Mouse (Mus musculus): ENCODE measurements at regions not wholly inside any gene's neighbourhood (a gene's known extent, or its start where the extent isn't known, plus 50 kb on each side); places are given as distances from the start of the nearest gene placed in this dataset.
"Not testable (repeated sequence)": the region's sequence is repeated elsewhere in the genome, so short reads cannot be mapped to it uniquely, and the experiment has no call there.

- ATAC-seq (ENCODE audit: extremely low read depth, insufficient number of reproducible peaks, low FRiP score, poor library complexity, severe bottlenecking) (no peak), DNase-seq (ENCODE audit: low spot score) (no peak)
- TF ChIP-seq POLR2AphosphoS5 (IDR thresholded peaks at IDR 0.05; ENCODE audit: insufficient replicate concordance, low read depth, low read length): no peak
- no peak for TF ChIP-seq CTCF (IDR thresholded peaks at IDR 0.05; ENCODE audit: low read depth, low read length)
- no peak for TF ChIP-seq GATA1 (IDR thresholded peaks at IDR 0.05; ENCODE audit: borderline replicate concordance, low read length)
- no peak for TF ChIP-seq TAL1 (conservative IDR thresholded peaks at IDR 0.05; ENCODE audit: low read depth, low read length)
- TF ChIP-seq GATA2 (IDR thresholded peaks at IDR 0.05; ENCODE audit: borderline replicate concordance, low read depth, low read length): no peak
- Histone ChIP-seq H3K4me3 (ENCODE audit: low read depth, low read length) (no peak overlapping the region), H3K27me3 (ENCODE audit: insufficient read depth, low read length) (no peaks in the 10 kb centered on the region), H3K9me3 (replicated peaks) (no peaks in the 10 kb centered on the region), H3K4me1 (ENCODE audit: insufficient read depth, low read depth, low read length) (no peaks in the 10 kb centered on the region), H3K36me3 (replicated peaks) (no peaks in the 10 kb centered on the region)
Measured at GRCm38 (mm10) chr15:43682176-43682575, 3548.0 kb downstream of the 9330182O14Rik start.

- not testable (repeated sequence) for DNase-seq (ENCODE audit: low spot score); H3K27me3 ChIP-seq (ENCODE audit: insufficient read depth, low read length); ATAC-seq (ENCODE audit: extremely low read depth, insufficient number of reproducible peaks, low FRiP score, poor library complexity, severe bottlenecking); H3K36me3 ChIP-seq (replicated peaks); H3K4me1 ChIP-seq (ENCODE audit: insufficient read depth, low read depth, low read length); H3K4me3 ChIP-seq (ENCODE audit: low read depth, low read length); H3K9me3 ChIP-seq (replicated peaks)
Measured at GRCm38 (mm10) chr15:43691998-43692397, 3557.8 kb downstream of the 9330182O14Rik start.

GRCm38 (mm10) chr15:43695451-43695850, 3561.3 kb downstream of the 9330182O14Rik start:
- H3K4me1 ChIP-seq (ENCODE audit: insufficient read depth, low read depth, low read length): no peaks in the 10 kb centered on the region
- no peak for ATAC-seq (ENCODE audit: extremely low read depth, insufficient number of reproducible peaks, low FRiP score, poor library complexity, severe bottlenecking)
- DNase-seq (ENCODE audit: low spot score): no peak
- H3K9me3 ChIP-seq (replicated peaks): no peaks in the 10 kb centered on the region
- no peaks in the 10 kb centered on the region for H3K36me3 ChIP-seq (replicated peaks)
- TF ChIP-seq TAL1 (conservative IDR thresholded peaks at IDR 0.05; ENCODE audit: low read depth, low read length) (no peak), GATA2 (IDR thresholded peaks at IDR 0.05; ENCODE audit: borderline replicate concordance, low read depth, low read length) (no peak), POLR2AphosphoS5 (IDR thresholded peaks at IDR 0.05; ENCODE audit: insufficient replicate concordance, low read depth, low read length) (no peak), CTCF (IDR thresholded peaks at IDR 0.05; ENCODE audit: low read depth, low read length) (no peak), GATA1 (IDR thresholded peaks at IDR 0.05; ENCODE audit: borderline replicate concordance, low read length) (no peak)
- no peaks in the 10 kb centered on the region for H3K27me3 ChIP-seq (ENCODE audit: insufficient read depth, low read length)
- H3K4me3 ChIP-seq (ENCODE audit: low read depth, low read length): no peak overlapping the region

GRCm38 (mm10) chr15:43717035-43717434, 3582.9 kb downstream of the 9330182O14Rik start:
- H3K4me1 ChIP-seq (ENCODE audit: insufficient read depth, low read depth, low read length): no peaks in the 10 kb centered on the region
- H3K27me3 ChIP-seq (ENCODE audit: insufficient read depth, low read length): no peaks in the 10 kb centered on the region
- H3K9me3 ChIP-seq (replicated peaks): no peaks in the 10 kb centered on the region
- ATAC-seq (ENCODE audit: extremely low read depth, insufficient number of reproducible peaks, low FRiP score, poor library complexity, severe bottlenecking) (no peak), DNase-seq (ENCODE audit: low spot score) (no peak)
- H3K4me3 ChIP-seq (ENCODE audit: low read depth, low read length): no peak overlapping the region
- H3K36me3 ChIP-seq (replicated peaks): no peaks in the 10 kb centered on the region
- TF ChIP-seq TAL1 (conservative IDR thresholded peaks at IDR 0.05; ENCODE audit: low read depth, low read length): no peak

- H3K4me1 ChIP-seq (ENCODE audit: insufficient read depth, low read depth, low read length): no peaks in the 10 kb centered on the region
- DNase-seq (ENCODE audit: low spot score): no peak
- H3K27me3 ChIP-seq (ENCODE audit: insufficient read depth, low read length): no peaks in the 10 kb centered on the region
- H3K4me3 ChIP-seq (ENCODE audit: low read depth, low read length): no peak overlapping the region
- H3K9me3 ChIP-seq (replicated peaks): no peaks in the 10 kb centered on the region
- ATAC-seq (ENCODE audit: extremely low read depth, insufficient number of reproducible peaks, low FRiP score, poor library complexity, severe bottlenecking): no peak
- no peaks in the 10 kb centered on the region for H3K36me3 ChIP-seq (replicated peaks)
- TF ChIP-seq CTCF (IDR thresholded peaks at IDR 0.05; ENCODE audit: low read depth, low read length): no peak
- TF ChIP-seq POLR2AphosphoS5 (IDR thresholded peaks at IDR 0.05; ENCODE audit: insufficient replicate concordance, low read depth, low read length): no peak
- TF ChIP-seq GATA2 (IDR thresholded peaks at IDR 0.05; ENCODE audit: borderline replicate concordance, low read depth, low read length): no peak
- TF ChIP-seq TAL1 (conservative IDR thresholded peaks at IDR 0.05; ENCODE audit: low read depth, low read length): no peak
Measured at GRCm38 (mm10) chr15:43717559-43717958, 3583.4 kb downstream of the 9330182O14Rik start.

GRCm38 (mm10) chr15:43720916-43721315, 3586.8 kb downstream of the 9330182O14Rik start:
- Histone ChIP-seq H3K9me3 (replicated peaks) (no peaks in the 10 kb centered on the region), H3K36me3 (replicated peaks) (no peaks in the 10 kb centered on the region), H3K4me1 (ENCODE audit: insufficient read depth, low read depth, low read length) (no peaks in the 10 kb centered on the region), H3K27me3 (ENCODE audit: insufficient read depth, low read length) (no peaks in the 10 kb centered on the region), H3K4me3 (ENCODE audit: low read depth, low read length) (no peak overlapping the region)
- TF ChIP-seq CTCF (IDR thresholded peaks at IDR 0.05; ENCODE audit: low read depth, low read length) (no peak), TAL1 (conservative IDR thresholded peaks at IDR 0.05; ENCODE audit: low read depth, low read length) (no peak), GATA1 (IDR thresholded peaks at IDR 0.05; ENCODE audit: borderline replicate concordance, low read length) (no peak), POLR2AphosphoS5 (IDR thresholded peaks at IDR 0.05; ENCODE audit: insufficient replicate concordance, low read depth, low read length) (no peak), GATA2 (IDR thresholded peaks at IDR 0.05; ENCODE audit: borderline replicate concordance, low read depth, low read length) (no peak)
- no peak for ATAC-seq (ENCODE audit: extremely low read depth, insufficient number of reproducible peaks, low FRiP score, poor library complexity, severe bottlenecking)
- DNase-seq (ENCODE audit: low spot score): no peak

- TF ChIP-seq POLR2AphosphoS5 (IDR thresholded peaks at IDR 0.05; ENCODE audit: insufficient replicate concordance, low read depth, low read length): no peak
- no peak for TF ChIP-seq GATA1 (IDR thresholded peaks at IDR 0.05; ENCODE audit: borderline replicate concordance, low read length)
- TF ChIP-seq TAL1 (conservative IDR thresholded peaks at IDR 0.05; ENCODE audit: low read depth, low read length): no peak
- no peak for TF ChIP-seq CTCF (IDR thresholded peaks at IDR 0.05; ENCODE audit: low read depth, low read length)
- TF ChIP-seq GATA2 (IDR thresholded peaks at IDR 0.05; ENCODE audit: borderline replicate concordance, low read depth, low read length): no peak
- DNase-seq (ENCODE audit: low spot score): no peak
- Histone ChIP-seq H3K27me3 (ENCODE audit: insufficient read depth, low read length) (no peaks in the 10 kb centered on the region), H3K9me3 (replicated peaks) (no peaks in the 10 kb centered on the region), H3K4me1 (ENCODE audit: insufficient read depth, low read depth, low read length) (no peaks in the 10 kb centered on the region), H3K4me3 (ENCODE audit: low read depth, low read length) (no peak overlapping the region), H3K36me3 (replicated peaks) (no peaks in the 10 kb centered on the region)
- no peak for ATAC-seq (ENCODE audit: extremely low read depth, insufficient number of reproducible peaks, low FRiP score, poor library complexity, severe bottlenecking)
Measured at GRCm38 (mm10) chr15:43735697-43736096, 3601.5 kb downstream of the 9330182O14Rik start.
